Mouse (Mus musculus): ENCODE results near the gene Tubb2a.
A peak's percentile ranks its signal among the peaks of the same experiment; 100 is the strongest.
"Not testable (repeated sequence)": the region's sequence is repeated elsewhere in the genome, so short reads cannot be mapped to it uniquely, and the experiment has no call there.

Gene Tubb2a

DNA sequence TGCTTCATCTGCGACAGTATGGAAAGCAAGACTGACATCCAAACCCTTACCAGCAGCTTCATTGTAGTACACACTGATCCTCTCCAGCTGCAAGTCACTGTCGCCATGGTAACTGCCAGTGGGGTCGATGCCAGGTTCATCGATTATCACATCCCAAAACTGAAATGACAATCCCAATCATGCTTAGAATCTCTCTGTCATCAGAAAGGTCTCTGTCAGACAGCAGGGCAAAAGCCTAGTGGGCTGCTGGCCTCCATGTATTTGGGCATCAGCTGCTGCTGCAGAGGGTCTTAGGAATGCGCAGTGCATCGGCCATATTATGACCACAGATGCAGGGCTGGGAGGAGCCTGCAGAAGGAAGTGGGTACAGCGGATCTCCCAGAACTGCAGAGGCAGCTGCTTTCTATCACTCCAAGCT, 11.1 kb upstream of the Tubb2a start:
- no peak for DNase-seq

DNA sequence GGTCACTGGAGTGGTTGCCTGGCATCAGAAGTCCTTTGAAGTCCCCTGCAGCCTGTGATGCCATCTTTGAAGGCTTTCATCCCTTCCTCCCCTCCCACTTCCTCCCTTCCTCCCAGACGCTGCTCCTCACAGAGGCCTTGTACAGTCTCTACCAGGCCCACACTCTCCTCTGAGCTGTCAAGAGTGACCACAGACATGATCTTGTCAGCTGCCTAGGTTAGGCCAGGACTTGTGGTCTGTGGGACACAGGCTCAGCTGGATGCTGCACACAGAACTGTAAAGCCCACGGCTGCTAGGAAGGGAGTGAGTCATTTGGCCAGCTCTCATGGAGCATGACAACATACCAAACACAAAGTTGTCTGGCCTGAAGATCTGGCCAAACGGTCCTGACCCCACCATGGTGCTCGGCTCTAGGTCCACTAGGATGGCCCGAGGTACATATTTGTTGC, 10.4 kb upstream of the Tubb2a start:
- DNase-seq = not testable (repeated sequence)

DNA sequence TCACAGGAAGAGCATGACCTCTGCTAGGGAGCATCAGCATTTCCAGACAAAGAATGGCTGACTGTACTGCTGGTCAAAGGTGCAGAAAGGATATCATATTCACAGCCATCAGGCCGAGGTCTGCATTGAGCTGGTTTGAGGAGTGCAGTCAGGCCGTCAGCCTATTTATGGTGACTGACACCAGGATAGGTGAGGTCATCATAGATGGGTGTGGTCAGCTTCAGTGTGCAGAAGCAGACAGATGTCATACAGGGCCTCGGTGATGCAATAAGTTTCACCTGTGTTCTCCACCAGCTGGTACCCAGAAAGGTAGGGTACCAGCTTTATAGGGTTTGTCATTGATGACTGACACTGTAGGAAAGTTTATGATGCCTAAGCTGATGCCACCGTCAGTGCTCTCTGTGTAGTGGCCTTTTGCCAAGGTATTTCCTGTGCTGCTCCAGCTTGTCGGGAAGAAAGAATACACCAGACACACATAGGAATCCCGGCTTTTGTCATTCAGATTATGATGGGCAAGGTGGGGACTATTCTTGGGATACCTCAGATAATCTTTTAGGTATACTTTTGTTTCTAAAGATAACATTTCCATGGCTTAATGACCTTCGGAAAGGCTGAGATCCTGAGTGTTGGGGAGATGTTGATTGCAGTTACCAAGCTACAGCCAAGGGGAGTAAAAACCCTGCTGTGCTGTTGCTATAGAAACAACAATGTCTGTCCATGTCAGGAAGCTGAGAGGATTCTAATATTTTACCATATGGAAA, 9.4 kb upstream of the Tubb2a start:
- no peak for DNase-seq

DNA sequence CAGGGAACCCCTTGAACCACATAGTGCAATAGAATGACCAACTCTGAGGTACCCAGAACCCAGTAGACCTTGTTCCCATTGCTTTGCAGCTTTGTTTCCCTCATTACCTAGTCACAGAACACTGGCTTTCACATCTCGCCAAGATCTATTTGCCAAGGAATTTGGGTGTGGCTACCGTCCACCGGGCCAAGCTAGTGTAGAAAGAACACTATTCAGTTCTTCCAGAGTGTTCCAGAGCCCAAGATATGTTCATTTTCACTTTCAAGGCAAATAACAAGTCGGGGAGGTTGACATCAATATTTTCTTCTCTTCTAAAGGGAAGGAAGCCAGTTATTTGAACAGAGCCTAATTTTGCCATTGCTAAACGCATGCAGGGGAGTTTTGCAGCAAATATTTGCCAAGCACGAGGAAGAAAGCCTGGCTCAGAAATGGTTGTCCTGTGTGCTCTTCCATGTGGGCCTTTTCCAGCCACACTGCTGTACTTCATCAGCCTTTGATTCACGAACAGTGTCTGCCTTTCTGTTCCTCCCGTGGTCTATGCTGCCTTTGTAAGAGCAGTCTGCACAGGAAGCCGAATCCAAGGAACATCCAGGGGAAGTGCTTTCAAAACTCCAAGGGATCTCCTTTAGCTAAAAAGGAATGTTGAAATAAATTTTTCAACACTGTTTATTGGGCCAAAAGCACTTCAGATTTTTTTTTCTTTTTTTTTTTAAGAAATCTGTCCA, 6.4 kb upstream of the Tubb2a start:
- DNase-seq = no peak

DNA sequence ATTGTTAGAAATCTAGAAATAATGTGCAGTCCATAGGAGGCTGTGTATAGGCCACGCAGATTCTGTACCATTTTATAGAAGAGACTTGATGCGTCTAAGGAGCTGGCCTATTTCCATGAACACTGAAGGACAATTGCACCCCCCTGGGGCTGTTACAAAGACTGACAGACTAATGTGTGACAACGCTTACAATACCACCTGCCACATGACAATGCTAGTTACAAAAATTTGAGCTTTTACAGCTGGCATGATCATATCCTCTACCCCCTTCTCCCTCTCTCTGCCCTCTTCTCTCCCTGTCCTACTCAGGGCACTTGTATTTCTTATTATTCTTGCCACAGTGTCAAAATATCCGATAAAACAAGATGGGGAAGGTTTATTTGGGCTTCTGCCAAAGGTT, 4.1 kb upstream of the Tubb2a start:
- no peak for DNase-seq

DNA sequence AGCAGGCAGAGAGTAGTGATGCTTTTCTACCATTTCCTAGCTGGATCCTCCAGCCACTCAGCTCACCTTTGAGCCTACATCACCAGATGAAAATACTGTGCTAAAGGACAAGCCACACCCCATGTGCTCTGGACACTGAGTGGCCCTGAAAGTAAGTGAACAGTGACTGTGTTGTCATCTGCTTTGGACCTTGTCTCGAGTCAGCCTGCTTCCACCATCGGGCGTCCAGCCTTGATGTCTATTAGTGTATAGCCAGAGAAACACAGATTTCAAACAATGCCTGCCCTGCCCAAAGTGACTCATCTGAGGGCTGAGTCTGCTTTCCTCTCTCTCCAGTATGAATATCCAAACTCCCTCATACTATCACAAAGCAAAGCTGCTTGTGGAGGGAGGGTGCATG, 2.0 kb upstream of the Tubb2a start:
- no peak for DNase-seq

DNA sequence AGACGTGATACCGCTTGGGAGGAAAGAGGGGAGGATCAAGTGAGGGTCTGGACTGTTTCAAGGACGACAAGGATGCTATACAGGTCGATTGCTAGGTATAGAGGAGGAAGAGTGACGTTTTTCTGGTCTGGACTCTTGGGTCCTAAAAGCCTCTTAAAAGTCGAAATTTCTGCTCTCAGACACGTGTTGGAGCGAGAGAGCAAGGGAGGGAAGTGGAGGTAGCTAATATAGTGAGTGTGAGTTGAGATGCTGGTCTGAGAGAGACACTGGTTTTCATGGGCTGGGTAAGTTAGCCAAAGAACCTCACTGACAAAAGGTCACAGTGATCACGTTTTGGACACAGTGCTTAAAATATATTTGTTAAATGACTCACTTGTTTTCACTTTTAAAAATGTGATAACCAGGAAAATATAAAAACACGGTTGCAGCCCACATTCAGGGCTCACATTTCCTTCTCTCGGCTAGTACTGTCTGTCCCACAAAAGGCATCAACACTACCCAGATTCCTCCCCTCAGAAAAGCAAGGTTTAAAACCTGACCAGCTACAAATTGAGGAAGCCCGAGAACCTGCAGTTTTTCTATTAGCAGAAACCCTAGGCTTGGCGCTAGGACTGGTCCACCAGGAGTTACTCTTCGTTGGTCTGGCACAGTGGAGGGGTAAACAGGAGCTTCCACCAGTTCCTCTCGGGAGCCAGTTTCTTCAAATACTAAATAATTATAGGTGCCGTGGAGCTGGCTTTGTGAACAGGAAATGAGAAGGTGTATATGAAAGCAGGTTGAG, 883 bp upstream of the Tubb2a start:
- no peak for DNase-seq

DNA sequence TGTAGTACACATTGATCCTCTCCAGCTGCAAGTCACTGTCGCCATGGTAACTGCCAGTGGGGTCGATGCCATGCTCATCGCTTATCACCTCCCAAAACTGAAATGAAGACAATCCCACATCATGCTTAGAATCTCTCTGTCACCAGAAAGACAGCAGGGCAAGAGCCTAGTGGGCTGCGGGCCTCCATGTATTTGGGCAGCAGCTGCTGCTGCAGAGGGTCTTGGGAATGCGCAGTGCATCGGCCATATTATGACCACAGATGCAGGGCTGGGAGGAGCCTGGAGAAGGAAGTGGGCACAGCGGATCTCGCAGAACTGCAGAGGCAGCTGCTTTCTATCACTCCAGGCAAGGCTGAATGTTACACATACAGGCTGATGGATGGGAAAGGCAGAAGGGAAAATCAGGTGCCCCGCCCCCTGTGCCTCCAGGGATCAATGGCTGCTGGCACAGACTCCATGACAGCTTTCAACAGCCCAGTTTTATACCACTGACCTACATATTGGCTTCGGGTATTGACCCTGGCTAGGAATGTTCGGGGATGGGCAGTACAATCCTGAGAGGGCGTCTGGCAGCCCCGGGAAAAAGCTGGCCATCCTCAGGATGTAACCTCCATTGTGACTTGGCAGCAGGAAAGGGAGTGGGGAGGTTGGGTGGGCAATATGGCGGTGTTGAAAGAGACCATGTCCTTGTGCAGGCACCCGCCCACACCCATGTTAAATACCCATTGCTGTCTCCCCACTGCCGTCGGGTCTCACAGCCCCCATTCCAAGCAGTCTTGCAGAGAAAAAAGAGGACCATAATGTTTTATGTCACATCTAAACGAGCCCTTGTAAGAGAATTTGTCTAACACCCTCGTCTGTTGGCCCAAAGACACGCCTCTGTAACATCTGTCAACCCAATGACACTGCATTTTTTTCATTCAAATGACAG, 981 bp downstream of the Tubb2a start:
- peak; percentile 34 for DNase-seq

DNA sequence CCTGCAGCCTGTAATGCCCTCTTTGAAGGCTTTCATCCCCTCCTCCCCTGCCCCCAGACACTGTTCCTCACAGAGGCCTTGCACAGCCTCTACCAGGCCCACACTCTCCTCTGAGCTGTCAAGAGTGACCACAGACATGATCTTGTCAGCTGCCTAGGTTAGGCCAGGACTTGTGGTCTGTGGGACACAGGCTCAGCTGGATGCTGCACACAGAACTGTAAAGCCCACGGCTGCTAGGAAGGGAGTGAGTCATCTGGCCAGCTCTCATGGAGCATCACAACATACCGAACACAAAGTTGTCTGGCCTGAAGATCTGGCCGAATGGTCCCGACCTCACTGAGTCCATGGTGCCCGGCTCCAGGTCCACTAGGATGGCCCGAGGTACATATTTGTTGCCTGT, 1.9 kb downstream of the Tubb2a start:
- DNase-seq = not testable (repeated sequence)

DNA sequence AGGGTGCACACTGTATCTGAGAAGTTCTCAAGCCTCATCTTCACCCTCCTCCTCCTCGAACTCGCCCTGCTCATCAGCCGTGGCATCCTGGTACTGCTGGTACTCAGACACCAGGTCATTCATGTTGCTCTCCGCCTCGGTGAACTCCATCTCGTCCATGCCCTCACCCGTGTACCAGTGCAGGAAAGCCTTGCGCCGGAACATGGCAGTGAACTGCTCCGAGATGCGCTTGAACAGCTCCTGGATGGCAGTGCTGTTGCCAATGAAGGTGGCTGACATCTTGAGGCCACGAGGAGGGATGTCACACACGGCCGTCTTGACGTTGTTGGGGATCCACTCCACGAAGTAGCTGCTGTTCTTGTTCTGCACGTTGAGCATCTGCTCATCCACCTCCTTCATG, 3.4 kb downstream of the Tubb2a start:
- DNase-seq = not testable (repeated sequence)

DNA sequence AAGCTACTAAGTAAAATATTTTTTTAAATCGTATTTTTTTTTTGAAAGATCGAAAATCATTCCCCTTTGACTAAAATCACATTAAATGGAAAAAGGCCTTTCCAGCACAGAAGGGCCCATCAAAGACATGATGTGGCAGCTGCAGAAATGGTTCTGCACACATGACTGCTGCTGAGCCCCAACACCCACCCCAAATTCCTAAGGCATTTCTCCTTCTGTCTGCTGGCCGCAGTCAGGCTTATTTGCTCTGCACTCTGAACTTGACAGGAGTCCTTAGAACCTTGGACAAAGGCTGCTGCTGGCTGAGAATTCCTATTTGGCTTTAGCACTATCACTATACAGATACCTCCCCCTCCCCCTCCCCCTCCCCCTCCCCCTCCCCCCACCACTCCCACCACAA, 5.0 kb downstream of the Tubb2a start:
- DNase-seq = no peak

DNA sequence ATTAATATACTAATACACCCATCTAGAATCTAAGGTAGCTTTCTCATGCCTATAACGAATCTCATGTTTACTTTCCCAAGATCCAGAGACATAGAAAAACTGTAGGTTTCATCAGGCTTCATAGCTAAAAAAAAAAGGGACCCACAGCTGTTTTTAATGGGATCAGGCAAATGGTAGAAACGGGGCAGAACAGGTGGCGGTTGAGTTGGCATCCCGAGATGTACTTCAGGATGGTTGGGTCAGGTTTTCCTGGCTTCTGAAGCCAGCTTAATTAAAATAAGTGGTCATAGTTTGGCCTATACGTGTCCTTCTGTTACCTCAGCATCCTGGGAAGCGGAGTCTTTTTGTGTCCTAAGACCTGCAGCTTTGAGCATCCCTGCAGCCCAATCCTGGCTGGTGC, 6.0 kb downstream of the Tubb2a start:
- no peak for DNase-seq

DNA sequence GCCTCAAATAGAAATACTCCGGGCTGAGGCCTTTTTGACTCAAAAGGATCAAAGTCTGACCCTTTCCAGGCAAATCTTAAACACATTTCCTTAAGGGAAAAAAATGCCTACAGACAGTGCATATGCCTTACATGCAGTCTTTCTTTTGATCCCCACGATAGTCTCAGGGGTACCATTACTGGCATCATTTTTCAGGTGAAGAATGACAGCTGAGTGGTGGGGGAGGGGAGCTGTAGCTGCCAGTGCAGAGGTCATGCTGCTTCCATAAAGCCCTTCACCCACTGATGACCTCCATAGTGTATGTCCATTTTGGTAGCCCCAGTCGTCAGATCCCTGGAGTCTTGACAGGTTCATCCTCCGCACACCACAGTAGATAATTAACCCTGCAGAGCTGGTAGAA, 7.5 kb downstream of the Tubb2a start:
- no peak for DNase-seq

DNA sequence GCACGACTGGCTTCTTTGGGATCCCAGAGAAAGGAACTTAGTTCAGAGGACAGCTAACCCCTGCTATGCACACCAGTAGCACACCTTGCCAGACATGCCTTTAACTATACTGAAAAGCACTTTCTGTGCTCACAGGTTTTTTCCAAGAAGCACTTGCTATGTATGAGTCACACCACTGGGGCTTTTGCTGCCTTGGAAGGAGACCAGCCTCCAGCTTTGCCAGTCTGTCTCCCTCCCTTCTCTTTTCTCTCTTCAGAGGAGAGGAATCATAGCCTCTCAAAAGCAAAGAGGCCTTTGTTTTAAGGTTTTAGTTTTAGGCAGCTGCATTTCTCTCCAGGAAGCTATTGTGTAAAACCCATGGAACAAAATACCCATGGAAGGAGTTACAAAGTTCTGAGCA, 11.5 kb downstream of the Tubb2a start:
- DNase-seq = no peak

DNA sequence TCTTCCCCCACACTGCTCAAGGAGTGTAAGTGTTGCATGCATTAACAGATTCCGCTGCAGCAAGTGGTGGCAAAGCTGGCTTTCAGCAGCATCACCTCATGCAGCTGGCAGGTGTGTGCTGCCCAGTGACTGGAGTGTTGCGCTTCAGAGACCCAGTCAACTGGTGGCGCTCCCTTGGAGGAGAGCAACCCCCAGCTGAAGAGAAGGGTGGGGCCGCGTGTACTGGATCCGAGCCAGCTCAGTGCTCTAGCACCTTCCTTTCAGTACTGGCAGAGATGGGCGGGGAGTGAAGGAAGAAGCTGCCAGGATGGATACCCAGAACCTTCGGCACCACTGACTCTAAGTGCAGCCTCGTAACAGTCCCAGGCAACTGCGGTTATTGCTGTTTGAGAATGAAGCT, 15.3 kb downstream of the Tubb2a start:
- DNase-seq = no peak

DNA sequence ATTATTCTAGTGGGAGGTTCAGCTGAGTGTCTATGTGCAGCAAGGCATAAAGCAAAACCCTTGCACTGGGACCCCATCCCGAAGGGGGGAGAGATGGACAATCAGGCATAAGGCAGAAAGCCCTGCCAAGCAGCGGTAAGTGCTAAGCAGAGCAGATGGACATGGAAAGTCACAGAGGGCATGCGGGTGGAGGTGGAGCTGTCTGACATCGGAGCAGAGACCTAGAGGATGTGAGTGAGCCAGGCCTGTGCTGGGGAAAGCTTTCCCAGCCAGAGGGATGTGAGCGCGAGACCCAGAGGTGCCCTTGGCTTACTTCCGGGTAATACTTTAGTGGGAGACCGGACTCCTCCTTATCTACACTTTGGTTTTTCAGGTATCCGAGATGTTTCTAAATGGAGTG, 17.7 kb downstream of the Tubb2a start:
- no peak for DNase-seq

DNA sequence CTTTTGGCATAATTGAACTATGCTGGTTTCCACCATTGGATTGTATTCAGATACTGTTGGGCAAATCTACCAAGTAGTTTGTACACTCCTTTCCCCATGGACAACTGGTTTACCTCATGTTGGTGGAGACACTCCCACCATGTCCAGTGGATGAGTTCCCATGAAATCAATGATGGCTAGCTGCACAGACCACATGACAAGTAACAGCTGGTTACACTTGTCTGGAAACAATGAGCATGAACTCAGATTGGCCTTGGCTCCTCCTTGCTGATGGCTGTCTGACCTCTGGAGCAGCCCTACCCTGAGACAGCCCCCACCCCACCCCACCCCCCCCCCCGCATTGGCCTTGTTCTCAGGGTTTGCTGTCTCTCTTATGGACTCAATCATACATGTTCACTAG, 20.6 kb downstream of the Tubb2a start:
- DNase-seq = no peak

DNA sequence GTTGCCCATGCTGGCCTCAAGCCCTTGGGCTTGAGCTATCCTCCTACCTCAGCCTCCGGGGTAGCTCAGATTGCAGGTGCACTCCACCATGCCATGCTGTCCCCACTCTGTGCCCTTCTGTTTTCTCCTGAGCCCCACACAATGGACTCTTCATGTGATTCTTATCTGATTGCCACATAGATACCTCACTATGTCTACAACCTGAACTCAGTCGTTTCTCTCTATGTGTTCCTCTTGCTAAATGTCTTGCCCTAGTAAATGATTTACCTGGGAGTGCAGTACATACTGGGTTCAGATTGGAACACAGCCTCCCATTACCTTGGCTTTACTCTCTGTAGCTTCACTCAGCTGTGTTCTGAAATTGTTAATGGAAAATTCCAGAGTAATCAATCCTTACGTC, 22.8 kb downstream of the Tubb2a start:
- DNase-seq = no peak

DNA sequence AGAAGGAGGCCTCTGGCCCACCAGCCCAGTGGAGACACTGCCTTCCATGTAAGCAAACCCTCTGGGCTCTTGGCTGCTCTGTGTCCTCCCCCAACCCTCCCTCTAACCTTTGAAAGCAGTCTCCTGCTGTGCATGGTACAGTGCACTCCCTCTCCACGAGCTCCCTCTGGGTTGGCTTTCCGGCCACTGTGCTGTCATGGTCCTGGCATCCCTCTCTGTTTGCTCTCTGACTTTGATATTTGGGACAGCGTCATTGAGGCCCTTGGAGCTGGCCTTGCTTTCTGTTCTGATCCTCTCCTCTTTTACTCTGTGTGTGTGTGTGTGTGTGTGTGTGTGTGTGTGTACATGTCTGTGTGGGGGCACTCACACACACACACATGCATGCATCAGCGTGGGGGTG, 23.4 kb downstream of the Tubb2a start:
- DNase-seq = no peak

DNA sequence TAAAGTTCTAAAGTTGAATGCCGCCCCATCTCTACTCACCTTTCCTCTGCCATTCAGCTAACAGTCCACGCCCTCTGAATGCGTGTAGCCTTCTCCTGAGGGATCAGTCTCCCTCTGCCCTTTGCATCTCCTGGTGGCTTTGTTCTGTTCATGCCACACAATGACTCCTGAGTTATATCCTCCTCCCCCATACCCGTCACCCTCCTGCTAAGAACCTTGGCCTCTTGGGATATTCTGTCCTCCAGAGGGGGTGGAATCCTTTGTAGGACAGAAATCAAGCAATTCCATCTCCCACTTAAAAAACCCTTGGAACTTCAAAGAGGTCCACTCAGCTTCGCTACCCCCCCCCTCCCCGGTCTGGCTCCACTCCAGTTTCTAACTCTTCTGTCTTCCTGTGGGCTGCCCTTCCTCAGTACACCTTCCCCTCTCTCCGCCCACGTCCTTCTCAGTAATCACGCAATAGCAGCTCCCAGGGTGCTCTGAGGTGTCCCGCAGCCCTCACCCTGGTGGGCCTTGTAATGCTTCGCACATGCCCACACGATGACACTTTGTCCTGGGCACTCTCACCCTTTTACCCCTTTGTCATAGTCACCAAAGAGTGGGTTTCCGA, 24.0 kb downstream of the Tubb2a start:
- no peak for DNase-seq

DNA sequence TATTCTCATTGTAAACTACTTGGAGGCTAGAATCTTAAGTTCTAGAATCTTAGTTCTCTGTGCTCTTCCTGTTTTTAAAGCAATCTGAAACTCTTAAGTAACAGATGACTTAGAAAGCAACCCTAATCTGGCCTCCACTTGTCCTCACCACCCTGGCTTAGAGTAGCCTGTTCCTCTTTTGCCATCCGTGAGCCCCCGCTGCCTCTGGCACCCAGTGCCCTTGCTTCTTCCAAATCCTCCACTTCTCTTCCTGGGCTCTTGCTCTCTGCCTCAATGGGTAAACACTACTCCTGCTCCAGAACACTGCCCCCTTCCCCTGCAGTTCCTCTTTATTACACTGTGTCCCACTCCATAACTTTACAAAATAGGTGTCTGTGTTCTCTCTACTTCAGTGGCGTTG, 26.1 kb downstream of the Tubb2a start:
- DNase-seq = no peak

DNA sequence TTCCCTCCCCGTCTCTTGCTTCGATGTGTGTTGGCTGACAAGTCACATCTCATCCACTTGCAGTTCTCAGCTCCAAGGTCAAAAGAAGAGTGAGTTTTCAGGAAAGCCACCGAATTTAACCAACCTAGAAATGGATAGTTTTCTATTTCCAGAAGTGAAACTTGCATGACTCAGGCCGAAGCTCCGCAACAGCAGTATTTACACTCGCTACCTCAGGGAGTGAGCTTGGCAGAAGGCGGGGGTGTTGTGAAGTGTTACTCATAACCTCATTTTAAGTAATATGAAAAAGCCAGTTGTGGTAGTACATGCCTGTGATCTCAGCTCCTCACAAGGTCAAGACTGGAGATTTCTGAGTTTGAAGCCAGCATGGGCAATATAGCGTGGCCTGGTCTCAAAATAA, 27.3 kb downstream of the Tubb2a start:
- DNase-seq = no peak

Data from kidney, postnatal 10 days (tissue).